Mouse (Mus musculus) midbrain, embryonic 16.5 days (tissue): Measurements from ENCODE around the gene Cdkal1. TPM values are rescaled to one million over a fixed set of nuclear protein-coding genes. Genes with fewer than 3 reads are reported as not detected.
A peak's percentile ranks its signal among the peaks of the same experiment; 100 is the strongest.

Source experiments
- ATAC-seq: fragments of 200-750 bp; cut with Nextera tagmentation; 2 replicates; pipeline ENCODE4 v1.8.0; 2017; ENCODE audit warnings: moderate TSS enrichment
- H3K27ac ChIP-seq: fragments of 300-500 bp; sonication (generic); 2 replicates; pipeline ENCODE4 v1.5.1; 2014; ENCODE audit warnings: mild to moderate bottlenecking, low read length, mixed read lengths
- H3K27me3 ChIP-seq: fragments of 300-500 bp; sonication (generic); 2 replicates; pipeline ENCODE4 v1.6.1; 2014; ENCODE audit warnings: low read depth, low read length, mixed read lengths; ENCODE audit not compliant: control insufficient read depth, insufficient read depth
- H3K36me3 ChIP-seq: fragments of 300-500 bp; sonication (generic); 2 replicates; pipeline ENCODE4 v1.6.1; 2014; ENCODE audit warnings: mild to moderate bottlenecking, low read length, moderate library complexity, mixed read lengths; ENCODE audit not compliant: control insufficient read depth, insufficient read depth
- H3K4me1 ChIP-seq: fragments of 300-500 bp; sonication (generic); 2 replicates; pipeline ENCODE4 v1.6.1; 2014; ENCODE audit warnings: mild to moderate bottlenecking, low read length, mixed read lengths; ENCODE audit not compliant: control insufficient read depth, insufficient read depth
- H3K4me2 ChIP-seq: fragments of 300-500 bp; sonication (generic); 2 replicates; pipeline ENCODE4 v1.6.1; 2014; ENCODE audit warnings: mild to moderate bottlenecking, low read length, mixed read lengths
- H3K4me3 ChIP-seq: fragments of 300-500 bp; sonication (generic); 2 replicates; pipeline ENCODE4 v1.5.1; 2014; ENCODE audit warnings: low read depth, mild to moderate bottlenecking, low read length, moderate library complexity, mixed read lengths
- H3K9ac ChIP-seq: fragments of 300-500 bp; sonication (generic); 2 replicates; pipeline ENCODE4 v1.6.1; 2014; ENCODE audit warnings: low read depth, low read length, mixed read lengths
- H3K9me3 ChIP-seq: fragments of 300-500 bp; sonication (generic); replicated peaks from 2 replicates; pipeline ENCODE4 v1.6.1; 2014; ENCODE audit warnings: mild to moderate bottlenecking, low read length, mixed read lengths; ENCODE audit not compliant: control insufficient read depth, poor library complexity, severe bottlenecking
- WGBS: fragments of 180-500 bp; shearing (Covaris S2); extraction: QIAGEN DNeasy Blood & Tissue Kit; methylation state at CpG from one replicate; pipeline ENCODE4 v1.1.7; 2014; 5-methylcytosine and 5-hydroxymethylcytosine counted together
- polyA plus RNA-seq: library from polyadenylated mRNA; unstranded; fragments of >200 nt; fragmentation: Nextera tagmentation; extraction: Ambion mirVana; gene quantifications from 2 replicates; pipeline ENCODE4 v1.2.1, GENCODE M21; 2015

Gene Cdkal1
- polyA plus RNA-seq, 1 experiment from 2014 or later, result 21.4 TPM

GRCm38 (mm10) chr13:29688851-29689250, 166.6 kb downstream of the Cdkal1 start:
- no peaks in the 10 kb centered on the region for H3K36me3 ChIP-seq
- H3K4me3 ChIP-seq, result no peak overlapping the region
- no peaks in the 10 kb centered on the region for H3K9me3 ChIP-seq
- H3K9ac ChIP-seq, result no peak overlapping the region
- H3K27me3 ChIP-seq, result no peaks in the 10 kb centered on the region
- ATAC-seq, result no peak
- 87% methylated on average over 6 of the region's 6 CpGs for WGBS
- H3K27ac ChIP-seq, result no peak overlapping the region
- no peak overlapping the region for H3K4me2 ChIP-seq
- no peaks in the 10 kb centered on the region for H3K4me1 ChIP-seq

DNA sequence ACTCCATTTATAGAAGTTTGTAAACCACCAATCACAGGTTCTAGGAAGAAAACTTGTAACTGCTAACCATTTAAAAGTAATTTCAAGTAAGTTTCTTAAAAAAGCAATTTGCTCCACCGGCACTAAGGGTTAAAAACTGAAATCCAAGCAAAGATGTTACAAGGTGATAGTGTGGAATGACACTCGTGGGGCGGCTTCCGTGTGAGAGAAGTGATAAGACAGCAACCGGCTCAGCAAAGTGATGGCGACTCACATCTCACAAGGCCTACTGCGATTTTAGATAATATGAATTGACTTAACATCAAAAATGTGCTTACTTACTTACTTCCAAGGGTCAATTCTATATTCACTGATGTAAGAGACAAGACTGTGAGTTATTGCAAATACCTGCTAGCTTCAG, 167.6 kb downstream of the Cdkal1 start:
- Histone ChIP-seq H3K27me3 (no peaks in the 10 kb centered on the region), H3K27ac (no peak overlapping the region), H3K36me3 (no peaks in the 10 kb centered on the region), H3K9me3 (no peaks in the 10 kb centered on the region), H3K9ac (no peak overlapping the region), H3K4me3 (no peak overlapping the region), H3K4me2 (no peak overlapping the region), H3K4me1 (no peaks in the 10 kb centered on the region)
- 93% methylated on average over 7 of the region's 7 CpGs for WGBS
- no peak for ATAC-seq

GRCm38 (mm10) chr13:29679479-29680186, 175.8 kb downstream of the Cdkal1 start:
- ATAC-seq, result no peak
- 91% methylated on average over 11 of the region's 11 CpGs for WGBS

GRCm38 (mm10) chr13:29677559-29677958, 177.9 kb downstream of the Cdkal1 start:
- H3K27me3 ChIP-seq, result no peaks in the 10 kb centered on the region
- H3K4me3 ChIP-seq, result no peak overlapping the region
- no peaks in the 10 kb centered on the region for H3K36me3 ChIP-seq
- no peak overlapping the region for H3K4me2 ChIP-seq
- WGBS, result 94% methylated on average over 4 of the region's 4 CpGs
- ATAC-seq, result no peak
- no peaks in the 10 kb centered on the region for H3K4me1 ChIP-seq
- no peaks in the 10 kb centered on the region for H3K9me3 ChIP-seq
- no peak overlapping the region for H3K9ac ChIP-seq
- no peak overlapping the region for H3K27ac ChIP-seq

More at GRCm38 (mm10) chr13:29679479-29680186, 175.8 kb downstream of the Cdkal1 start:
- H3K4me2 ChIP-seq, result no peak overlapping the region
- H3K27ac ChIP-seq, result no peak overlapping the region
- no peaks in the 10 kb centered on the region for H3K27me3 ChIP-seq
- H3K4me1 ChIP-seq, result no peaks in the 10 kb centered on the region
- no peaks in the 10 kb centered on the region for H3K9me3 ChIP-seq
- no peaks in the 10 kb centered on the region for H3K36me3 ChIP-seq
- H3K9ac ChIP-seq, result no peak overlapping the region
- no peak overlapping the region for H3K4me3 ChIP-seq

DNA sequence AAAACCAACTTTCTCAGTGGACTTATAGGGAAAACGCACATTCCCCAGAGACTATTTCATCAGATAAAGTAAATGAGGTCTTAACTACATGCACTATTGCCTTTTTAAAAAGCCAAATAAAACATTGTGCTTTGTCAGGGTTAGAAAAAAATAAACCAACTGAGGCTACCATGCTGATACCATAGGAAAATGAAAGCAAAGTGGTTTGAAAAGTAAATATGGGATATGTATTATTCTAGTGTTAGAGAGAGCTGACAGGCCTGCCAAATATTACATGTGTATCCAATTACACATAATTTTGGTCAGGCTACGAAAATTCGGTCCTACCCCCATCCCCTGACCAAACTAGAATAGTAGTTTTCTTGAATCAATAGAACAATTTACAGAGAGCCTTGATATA, 184.8 kb downstream of the Cdkal1 start:
- Histone ChIP-seq H3K4me1 (no peaks in the 10 kb centered on the region), H3K27me3 (no peaks in the 10 kb centered on the region), H3K4me3 (no peak overlapping the region), H3K4me2 (no peak overlapping the region), H3K9ac (no peak overlapping the region), H3K9me3 (no peaks in the 10 kb centered on the region), H3K27ac (no peak overlapping the region), H3K36me3 (no peaks in the 10 kb centered on the region)
- 91% methylated on average over 3 of the region's 3 CpGs for WGBS
- no peak for ATAC-seq

GRCm38 (mm10) chr13:29663908-29664307, 191.6 kb downstream of the Cdkal1 start:
- no peak overlapping the region for H3K4me2 ChIP-seq
- no peak overlapping the region for H3K4me3 ChIP-seq
- H3K9ac ChIP-seq, result no peak overlapping the region
- no peaks in the 10 kb centered on the region for H3K4me1 ChIP-seq
- no peaks in the 10 kb centered on the region for H3K9me3 ChIP-seq
- 87% methylated on average over 3 of the region's 3 CpGs for WGBS
- no peak overlapping the region for H3K27ac ChIP-seq
- ATAC-seq, result no peak
- H3K36me3 ChIP-seq, result no peaks in the 10 kb centered on the region
- H3K27me3 ChIP-seq, result no peaks in the 10 kb centered on the region

DNA sequence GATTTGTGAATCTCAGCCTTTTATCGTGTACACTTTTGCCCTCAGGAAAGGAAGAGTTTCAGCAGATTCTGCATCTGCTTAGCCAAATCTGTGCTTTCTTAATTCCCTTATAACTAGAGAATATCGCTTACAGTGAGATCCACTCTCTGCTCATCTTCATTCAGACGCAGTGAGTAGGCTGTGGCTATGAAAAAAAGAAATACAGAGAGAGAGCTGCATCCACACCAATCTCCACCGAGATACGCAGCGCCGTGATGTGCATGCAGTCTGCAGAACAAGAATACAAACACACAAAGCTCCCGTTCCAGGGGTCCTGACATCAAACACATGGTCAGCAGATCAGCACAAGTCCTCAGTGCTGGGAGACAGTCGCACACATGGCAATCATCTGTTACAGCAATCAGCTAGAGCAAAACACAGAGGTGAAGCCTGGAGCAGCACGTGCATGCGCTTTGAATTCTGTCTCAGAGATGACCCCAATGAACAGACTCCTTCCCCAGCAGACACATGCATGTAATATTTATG, 199.6 kb downstream of the Cdkal1 start:
- H3K4me3 ChIP-seq, result no peak overlapping the region
- no peak for ATAC-seq
- 70% methylated on average over 11 of the region's 11 CpGs for WGBS

GRCm38 (mm10) chr13:29653407-29653806, 202.1 kb downstream of the Cdkal1 start:
- no peak for ATAC-seq
- Histone ChIP-seq H3K36me3 (no peaks in the 10 kb centered on the region), H3K4me1 (no peaks in the 10 kb centered on the region), H3K27ac (no peak overlapping the region), H3K4me2 (no peak overlapping the region), H3K27me3 (no peaks in the 10 kb centered on the region), H3K9ac (no peak overlapping the region), H3K9me3 (no peaks in the 10 kb centered on the region), H3K4me3 (no peak overlapping the region)
- 90% methylated on average over 4 of the region's 4 CpGs for WGBS

More for the DNA sequence above, 199.6 kb downstream of the Cdkal1 start:
- Histone ChIP-seq H3K36me3 (no peaks in the 10 kb centered on the region), H3K4me1 (no peaks in the 10 kb centered on the region), H3K9me3 (no peaks in the 10 kb centered on the region), H3K27me3 (no peaks in the 10 kb centered on the region), H3K9ac (peak overlapping the region; percentile 35; the same call in 1 of the 2 replicates), H3K27ac (no peak overlapping the region), H3K4me2 (no peak overlapping the region; the same call in 1 of the 2 replicates)

GRCm38 (mm10) chr13:29652791-29653190, 202.7 kb downstream of the Cdkal1 start:
- Histone ChIP-seq H3K4me1 (no peaks in the 10 kb centered on the region), H3K4me2 (no peak overlapping the region), H3K36me3 (no peaks in the 10 kb centered on the region), H3K27ac (no peak overlapping the region), H3K9me3 (no peaks in the 10 kb centered on the region), H3K27me3 (no peaks in the 10 kb centered on the region), H3K4me3 (no peak overlapping the region), H3K9ac (no peak overlapping the region)
- no peak for ATAC-seq
- WGBS, result 91% methylated on average over 6 of the region's 6 CpGs
